Mouse (Mus musculus) neural tube, embryonic 11.5 days (tissue): ENCODE results near the gene 9930104L06Rik. TPM values are rescaled to one million over a fixed set of nuclear protein-coding genes. Genes with fewer than 3 reads are reported as not detected.

ENCODE experiments used
- polyA plus RNA-seq: library from polyadenylated mRNA; unstranded; fragments of >200 nt; fragmentation: Nextera tagmentation; extraction: Ambion mirVana; gene quantifications from 2 replicates; pipeline ENCODE4 v1.2.1, GENCODE M21; 2014

Gene 9930104L06Rik
- polyA plus RNA-seq, 1 experiment from 2014 or later, result 4.9 TPM

Other genes starting within 250 kb of the 9930104L06Rik start
- gene Utp11, start 243.4 kb upstream of the 9930104L06Rik start, polyA plus RNA-seq, result 54.0 and 56.7 TPM in 2 replicates
- gene Fhl3, start 236.3 kb upstream of the 9930104L06Rik start, polyA plus RNA-seq, result 6.2 and 6.5 TPM in 2 replicates
- gene Sf3a3, start 222.3 kb upstream of the 9930104L06Rik start, polyA plus RNA-seq, result 196 TPM in 2 replicates
- gene Inpp5b, start 195.2 kb upstream of the 9930104L06Rik start, polyA plus RNA-seq, result 24.9 and 25.5 TPM in 2 replicates
- 15.3 and 16.0 TPM in 2 replicates for gene Mtf1, start 134.9 kb upstream of the 9930104L06Rik start, polyA plus RNA-seq
- gene Yrdc, start 86.4 kb upstream of the 9930104L06Rik start, polyA plus RNA-seq, result 50.8 and 58.1 TPM in 2 replicates
- gene 1110065P20Rik, start 85.9 kb upstream of the 9930104L06Rik start, polyA plus RNA-seq, result 36.5 and 41.5 TPM in 2 replicates
- gene Maneal, start 74.9 kb upstream of the 9930104L06Rik start, polyA plus RNA-seq, result 9.1 and 11.8 TPM in 2 replicates
- 3.7 and 4.0 TPM in 2 replicates for gene Epha10, start 56.1 kb upstream of the 9930104L06Rik start, polyA plus RNA-seq
- gene Cdca8, start 2.3 kb downstream of the 9930104L06Rik start, polyA plus RNA-seq, result 181 and 186 TPM in 2 replicates
- gene Rspo1, start 49.4 kb downstream of the 9930104L06Rik start, polyA plus RNA-seq, result 3.9 and 4.2 TPM in 2 replicates
- 86.6 and 88.5 TPM in 2 replicates for gene Gnl2, start 79.5 kb downstream of the 9930104L06Rik start, polyA plus RNA-seq
- 0.11 TPM in 1 of 2 replicates, not detected in the other for gene Dnali1, start 128.7 kb downstream of the 9930104L06Rik start, polyA plus RNA-seq
- gene Snip1, start 129.6 kb downstream of the 9930104L06Rik start, polyA plus RNA-seq, result 35.9 and 36.1 TPM in 2 replicates
- gene Meaf6, start 148.1 kb downstream of the 9930104L06Rik start, polyA plus RNA-seq, result 98.1 and 102 TPM in 2 replicates
- gene Zc3h12a, start 190.8 kb downstream of the 9930104L06Rik start, polyA plus RNA-seq, result 0.37 and 0.90 TPM in 2 replicates